Mouse (Mus musculus) heart, adult 2 months (tissue): Measurements from ENCODE around the gene Tnnc1.

ENCODE experiments used
- CTCF ChIP-seq: fragments of 200-600 bp; IDR thresholded peaks from 2 replicates; pipeline ENCODE4 v1.8.1; 2022; ENCODE audit warnings: antibody characterized with exemption, mild to moderate bottlenecking, moderate library complexity
- POLR2A ChIP-seq: fragments of 200-500 bp; IDR thresholded peaks from 2 replicates; pipeline ENCODE4 v1.6.1; 2011; ENCODE audit warnings: mild to moderate bottlenecking, low read depth, low read length, control low read depth; ENCODE audit not compliant: insufficient read depth

DNA sequence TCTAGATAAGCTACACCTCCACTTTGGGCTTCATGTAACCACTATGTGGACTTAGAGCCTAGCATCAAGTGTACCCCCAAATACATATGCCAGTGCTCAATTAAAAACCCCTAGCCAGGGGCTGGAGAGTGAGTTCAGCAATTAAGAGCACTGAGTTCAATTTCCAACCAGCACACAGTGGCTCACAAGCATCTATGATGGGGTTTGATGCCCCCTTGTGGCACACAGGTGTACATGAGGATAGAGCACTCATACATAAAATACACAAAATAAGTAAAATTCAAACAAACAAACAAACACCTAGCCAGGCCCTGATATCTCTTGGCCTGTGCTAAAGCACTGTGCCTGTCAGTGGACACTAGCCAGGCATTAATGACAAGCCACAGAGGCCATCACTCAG, 12.1 kb upstream of the Tnnc1 start:
- TF ChIP-seq CTCF (peak; percentile 92), POLR2A (no peak)
